Mouse (Mus musculus) midbrain, embryonic 12.5 days (tissue): ENCODE data around the gene Mblac2. TPM values are rescaled to one million over a fixed set of nuclear protein-coding genes. Genes with fewer than 3 reads are reported as not detected.
A peak's percentile ranks its signal among the peaks of the same experiment; 100 is the strongest.
"Not testable (repeated sequence)": the region's sequence is repeated elsewhere in the genome, so short reads cannot be mapped to it uniquely, and the experiment has no call there.

Experiments
- ATAC-seq: fragments of 200-750 bp; cut with Nextera tagmentation; 2 replicates; pipeline ENCODE4 v1.8.0; 2017; ENCODE audit warnings: low read depth, moderate TSS enrichment, moderate library complexity; ENCODE audit not compliant: low FRiP score
- H3K27ac ChIP-seq: fragments of 300-500 bp; sonication (generic); replicated peaks from 2 replicates; pipeline ENCODE4 v1.5.1; 2016; ENCODE audit warnings: mild to moderate bottlenecking
- H3K27me3 ChIP-seq: fragments of 300-500 bp; sonication (generic); 2 replicates; pipeline ENCODE4 v1.6.1; 2016; ENCODE audit warnings: mild to moderate bottlenecking
- H3K36me3 ChIP-seq: fragments of 300-500 bp; sonication (generic); 2 replicates; pipeline ENCODE4 v1.6.1; 2016
- H3K4me1 ChIP-seq: fragments of 300-500 bp; sonication (generic); 2 replicates; pipeline ENCODE4 v1.6.1; 2016
- H3K4me2 ChIP-seq: fragments of 300-500 bp; sonication (generic); replicated peaks from 2 replicates; pipeline ENCODE4 v1.6.1; 2016; ENCODE audit warnings: mild to moderate bottlenecking, moderate library complexity
- H3K4me3 ChIP-seq: fragments of 300-500 bp; sonication (generic); 2 replicates; pipeline ENCODE4 v1.5.1; 2016; ENCODE audit warnings: mild to moderate bottlenecking
- H3K9ac ChIP-seq: fragments of 300-500 bp; sonication (generic); replicated peaks from 2 replicates; pipeline ENCODE4 v1.6.1; 2016; ENCODE audit warnings: mild to moderate bottlenecking, moderate library complexity
- H3K9me3 ChIP-seq: fragments of 300-500 bp; sonication (generic); 2 replicates; pipeline ENCODE4 v1.6.1; 2016; ENCODE audit warnings: mild to moderate bottlenecking
- WGBS: fragments of 180-500 bp; shearing (Covaris S2); methylation state at CpG from one replicate; pipeline ENCODE4 v1.1.7; 2016; 5-methylcytosine and 5-hydroxymethylcytosine counted together
- polyA plus RNA-seq: library from polyadenylated mRNA; unstranded; fragments of >200 nt; fragmentation: Nextera tagmentation; extraction: Ambion mirVana; gene quantifications from 2 replicates; pipeline ENCODE4 v1.2.1, GENCODE M21; 2016

The Mblac2 gene
- polyA plus RNA-seq, 1 experiment from 2014 or later: 7.5 TPM

- Histone ChIP-seq H3K4me3 (no peak overlapping the region), H3K36me3 (0 out of 2 replicates have a peak, but pooled peaks cover 4% of the 10 kb centered on the region), H3K4me1 (no peaks in the 10 kb centered on the region), H3K9me3 (no peaks in the 10 kb centered on the region), H3K9ac (no peak overlapping the region), H3K4me2 (no peak overlapping the region), H3K27me3 (no peaks in the 10 kb centered on the region), H3K27ac (no peak overlapping the region)
- no peak for ATAC-seq
- WGBS: 79% methylated on average over 7 of the region's 7 CpGs
Measured at GRCm38 (mm10) chr13:81703148-81703547, 8.0 kb upstream of the Mblac2 start.

DNA sequence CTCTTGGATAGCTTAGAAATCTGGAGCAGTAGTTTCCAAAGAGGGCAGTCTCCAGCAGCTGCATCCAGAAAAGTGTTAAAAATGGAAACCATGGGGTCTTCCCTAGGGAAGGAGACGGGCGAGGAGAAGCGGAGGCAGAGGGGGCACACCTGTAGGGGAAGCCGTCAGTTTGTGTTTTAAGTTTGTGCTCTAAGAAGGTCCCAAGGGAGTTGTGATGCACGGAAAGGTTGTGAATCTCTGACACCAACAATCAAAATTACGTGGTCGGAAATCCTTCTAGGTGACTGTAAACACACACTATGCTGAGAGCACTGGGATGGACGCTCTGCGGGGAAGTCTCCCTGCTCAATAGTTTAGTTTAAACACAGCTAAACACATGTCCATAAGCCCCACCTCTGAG is 7.5 kb upstream of the Mblac2 start:
- Histone ChIP-seq H3K9me3 (no peaks in the 10 kb centered on the region), H3K4me2 (no peak overlapping the region), H3K27me3 (no peaks in the 10 kb centered on the region), H3K27ac (no peak overlapping the region), H3K4me1 (no peaks in the 10 kb centered on the region), H3K4me3 (no peak overlapping the region), H3K36me3 (0 out of 2 replicates have a peak, but pooled peaks cover 4% of the 10 kb centered on the region), H3K9ac (no peak overlapping the region)
- 88% methylated on average over 9 of the region's 9 CpGs for WGBS
- no peak for ATAC-seq

GRCm38 (mm10) chr13:81706311-81706710 is 4.8 kb upstream of the Mblac2 start:
- Histone ChIP-seq H3K4me3 (no peak overlapping the region), H3K36me3 (0 out of 2 replicates have a peak, but pooled peaks cover 4% of the 10 kb centered on the region), H3K9me3 (no peaks in the 10 kb centered on the region), H3K9ac (no peak overlapping the region), H3K27me3 (no peaks in the 10 kb centered on the region), H3K4me1 (peaks cover 10% of the 10 kb centered on the region; the same call in 1 of the 2 replicates), H3K27ac (no peak overlapping the region), H3K4me2 (no peak overlapping the region)
- WGBS: 93% methylated on average over 5 of the region's 5 CpGs
- no peak for ATAC-seq

DNA sequence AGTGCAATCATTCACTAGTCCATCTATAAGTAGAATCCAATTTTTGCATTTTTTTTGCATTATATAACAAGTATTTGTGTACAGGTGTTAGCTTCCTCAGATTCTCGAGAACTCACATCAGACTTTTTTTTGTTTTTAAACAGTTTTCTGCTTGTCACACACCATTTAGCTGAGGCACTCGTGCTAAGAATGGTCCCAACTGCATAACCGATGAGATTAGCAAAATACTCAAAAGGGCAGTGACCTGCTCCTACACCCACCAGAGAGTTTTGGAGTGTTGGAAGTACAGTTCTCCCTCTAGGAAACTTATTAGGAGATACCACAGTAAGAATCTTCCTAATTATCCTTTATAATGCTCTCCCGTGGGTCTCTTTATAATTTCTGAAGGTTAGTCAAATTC is 1.3 kb upstream of the Mblac2 start:
- Histone ChIP-seq H3K9ac (no peak overlapping the region), H3K4me2 (peak overlapping the region; percentile 98), H3K9me3 (no peaks in the 10 kb centered on the region), H3K27me3 (peaks cover 5% of the 10 kb centered on the region), H3K36me3 (no peaks in the 10 kb centered on the region), H3K4me3 (peak overlapping the region; percentile 67), H3K27ac (no peak overlapping the region), H3K4me1 (peaks cover 22% of the 10 kb centered on the region)
- WGBS: 12% methylated on average over 4 of the region's 4 CpGs
- ATAC-seq: no peak

DNA sequence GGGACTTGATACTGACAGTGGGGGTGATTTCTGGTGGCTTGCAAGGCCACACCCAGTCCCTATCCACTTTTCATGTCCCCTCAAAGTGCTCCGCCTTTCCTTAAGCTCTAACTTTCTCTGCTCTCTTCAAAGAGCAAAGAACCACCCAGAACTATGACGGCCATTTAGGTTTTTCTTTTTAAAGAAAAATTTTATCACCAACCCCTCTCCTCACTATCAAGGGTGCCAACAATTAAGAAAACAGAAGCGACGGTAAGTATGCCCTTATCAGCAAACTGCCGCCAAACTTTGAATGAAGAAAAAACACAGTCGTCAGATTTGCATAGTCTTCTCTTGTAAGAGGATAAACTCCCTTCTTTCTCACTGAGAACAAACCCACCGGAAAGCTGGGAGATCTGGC is 875 bp upstream of the Mblac2 start:
- no peaks in the 10 kb centered on the region for H3K36me3 ChIP-seq
- no peak for ATAC-seq
- H3K9ac ChIP-seq: peak overlapping the region; percentile 67
- H3K27ac ChIP-seq: no peak overlapping the region
- WGBS: 2% methylated on average over 7 of the region's 7 CpGs
- peak overlapping the region; percentile 98 for H3K4me2 ChIP-seq
- H3K27me3 ChIP-seq: peaks cover 5% of the 10 kb centered on the region
- H3K9me3 ChIP-seq: no peaks in the 10 kb centered on the region
- peaks cover 22% of the 10 kb centered on the region for H3K4me1 ChIP-seq
- peak overlapping the region; percentile 67 for H3K4me3 ChIP-seq

GRCm38 (mm10) chr13:81711546-81712371 is 618 bp downstream of the Mblac2 start:
- WGBS: under 1% methylated on average over 42 of the region's 42 CpGs
- H3K4me2 ChIP-seq: peak overlapping the region; percentile 98
- H3K36me3 ChIP-seq: no peaks in the 10 kb centered on the region
- H3K27me3 ChIP-seq: peaks cover 5% of the 10 kb centered on the region
- peak overlapping the region; percentile 67 for H3K9ac ChIP-seq
- H3K9me3 ChIP-seq: no peaks in the 10 kb centered on the region
- peak overlapping the region; percentile 67 for H3K4me3 ChIP-seq
- peak; percentile 61 for ATAC-seq
- peak overlapping the region; percentile 73 for H3K27ac ChIP-seq
- peaks cover 22% of the 10 kb centered on the region for H3K4me1 ChIP-seq

- no peaks in the 10 kb centered on the region for H3K36me3 ChIP-seq
- H3K27ac ChIP-seq: no peak overlapping the region
- ATAC-seq: no peak
- H3K4me2 ChIP-seq: no peak overlapping the region
- H3K4me1 ChIP-seq: peaks cover 22% of the 10 kb centered on the region
- no peak overlapping the region for H3K4me3 ChIP-seq
- no peaks in the 10 kb centered on the region for H3K9me3 ChIP-seq
- H3K9ac ChIP-seq: no peak overlapping the region
- H3K27me3 ChIP-seq: peaks cover 5% of the 10 kb centered on the region
- WGBS: 100% methylated on average over 1 of the region's 1 CpGs
Measured at GRCm38 (mm10) chr13:81713896-81714295, 2.8 kb downstream of the Mblac2 start.

- WGBS: 57% methylated on average over 12 of the region's 12 CpGs
- not testable (repeated sequence) for ATAC-seq, H3K4me2 ChIP-seq, H3K4me3 ChIP-seq, H3K9me3 ChIP-seq, H3K27me3 ChIP-seq, H3K36me3 ChIP-seq, H3K27ac ChIP-seq, H3K9ac ChIP-seq, H3K4me1 ChIP-seq
Measured at GRCm38 (mm10) chr13:81728141-81728540, 17.0 kb downstream of the Mblac2 start.

GRCm38 (mm10) chr13:81729102-81729501 is 18.0 kb downstream of the Mblac2 start:
- Histone ChIP-seq H3K27ac (no peak overlapping the region), H3K4me3 (no peak overlapping the region), H3K4me1 (no peaks in the 10 kb centered on the region), H3K9me3 (no peaks in the 10 kb centered on the region), H3K36me3 (no peaks in the 10 kb centered on the region), H3K9ac (no peak overlapping the region), H3K4me2 (no peak overlapping the region), H3K27me3 (no peaks in the 10 kb centered on the region)
- no peak for ATAC-seq
- 89% methylated on average over 4 of the region's 4 CpGs for WGBS

DNA sequence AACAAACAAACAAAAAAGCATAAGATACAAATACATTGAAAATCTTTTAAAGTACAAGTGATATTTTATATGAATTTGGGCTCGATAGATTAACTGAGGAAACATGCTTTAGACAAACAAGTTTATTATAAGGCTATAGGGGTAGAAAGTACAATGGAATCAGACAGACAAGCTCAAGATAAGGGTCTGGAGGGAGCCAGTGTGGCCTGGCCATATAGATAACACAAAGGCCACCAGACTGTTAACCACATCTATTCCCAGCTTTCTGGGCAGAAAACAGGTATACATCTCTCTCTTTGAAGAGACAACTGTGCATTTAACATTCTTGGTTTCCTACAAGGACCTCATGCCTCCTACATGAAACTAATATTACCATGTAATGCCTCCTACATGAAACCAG is 19.2 kb downstream of the Mblac2 start:
- H3K9ac ChIP-seq: no peak overlapping the region
- WGBS: 84% methylated on average over 1 of the region's 1 CpGs
- no peaks in the 10 kb centered on the region for H3K36me3 ChIP-seq
- H3K4me2 ChIP-seq: no peak overlapping the region
- no peak overlapping the region for H3K4me3 ChIP-seq
- no peak for ATAC-seq
- H3K4me1 ChIP-seq: no peaks in the 10 kb centered on the region
- no peak overlapping the region for H3K27ac ChIP-seq
- H3K9me3 ChIP-seq: no peaks in the 10 kb centered on the region
- no peaks in the 10 kb centered on the region for H3K27me3 ChIP-seq

DNA sequence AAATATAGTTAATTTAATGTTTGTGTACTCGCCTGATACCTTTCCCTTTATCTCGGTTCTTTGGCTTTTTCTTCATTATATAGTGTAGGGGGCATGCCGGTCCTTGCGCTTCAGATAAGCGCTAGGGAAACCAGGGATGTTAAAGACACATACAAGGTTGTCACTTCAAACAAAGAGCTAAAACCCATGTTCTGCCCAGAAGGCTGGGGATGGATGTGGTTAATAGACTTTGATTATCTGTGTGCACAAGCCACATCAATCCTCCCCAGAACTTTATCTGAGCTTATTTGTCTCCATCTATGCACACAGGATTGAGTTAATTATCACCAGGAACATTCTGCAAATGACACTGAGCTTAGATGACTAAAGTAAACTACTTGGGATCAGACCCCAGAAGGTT is 25.5 kb downstream of the Mblac2 start:
- H3K9me3 ChIP-seq: no peaks in the 10 kb centered on the region
- no peak overlapping the region for H3K27ac ChIP-seq
- ATAC-seq: no peak
- 84% methylated on average over 5 of the region's 5 CpGs for WGBS
- H3K4me1 ChIP-seq: no peaks in the 10 kb centered on the region
- no peak overlapping the region for H3K9ac ChIP-seq
- no peaks in the 10 kb centered on the region for H3K27me3 ChIP-seq
- no peak overlapping the region for H3K4me2 ChIP-seq
- no peak overlapping the region for H3K4me3 ChIP-seq
- H3K36me3 ChIP-seq: no peaks in the 10 kb centered on the region

DNA sequence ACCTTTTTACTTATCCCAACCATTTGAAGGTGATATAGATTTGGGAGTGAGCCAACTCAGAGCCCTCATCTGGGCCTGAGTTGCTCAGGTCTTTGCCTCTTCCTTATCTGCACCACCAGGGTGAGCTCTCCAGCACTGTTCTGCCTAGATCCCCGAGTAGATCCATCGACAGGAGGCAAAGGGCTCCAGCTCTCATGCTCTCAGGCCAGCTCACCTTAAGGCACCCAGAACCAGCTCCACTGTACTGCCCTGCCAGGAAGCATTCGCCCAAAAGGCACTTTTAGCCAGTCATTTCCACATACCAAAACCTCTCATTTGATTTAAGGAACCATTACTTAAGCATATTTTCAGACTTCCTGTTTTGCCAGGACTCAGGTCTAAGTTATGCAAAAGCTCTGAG is 29.8 kb downstream of the Mblac2 start:
- H3K9me3 ChIP-seq: no peaks in the 10 kb centered on the region
- no peaks in the 10 kb centered on the region for H3K27me3 ChIP-seq
- H3K36me3 ChIP-seq: no peaks in the 10 kb centered on the region
- no peak overlapping the region for H3K9ac ChIP-seq
- H3K4me3 ChIP-seq: no peak overlapping the region
- H3K4me2 ChIP-seq: no peak overlapping the region
- H3K4me1 ChIP-seq: no peaks in the 10 kb centered on the region
- no peak overlapping the region for H3K27ac ChIP-seq
- no peak for ATAC-seq
- WGBS: 52% methylated on average over 3 of the region's 3 CpGs
